Mouse (Mus musculus) telencephalon, adult 2 months (tissue): ENCODE measurements at regions not wholly inside any gene's neighbourhood (a gene's known extent, or its start where the extent isn't known, plus 50 kb on each side); places are given as distances from the start of the nearest gene placed in this dataset.

Experiments
- DNase-seq: peaks from one replicate; pipeline ENCODE4 v3.0.0-alpha.2; 2011; ENCODE audit warnings: low read depth, low spot score

DNA sequence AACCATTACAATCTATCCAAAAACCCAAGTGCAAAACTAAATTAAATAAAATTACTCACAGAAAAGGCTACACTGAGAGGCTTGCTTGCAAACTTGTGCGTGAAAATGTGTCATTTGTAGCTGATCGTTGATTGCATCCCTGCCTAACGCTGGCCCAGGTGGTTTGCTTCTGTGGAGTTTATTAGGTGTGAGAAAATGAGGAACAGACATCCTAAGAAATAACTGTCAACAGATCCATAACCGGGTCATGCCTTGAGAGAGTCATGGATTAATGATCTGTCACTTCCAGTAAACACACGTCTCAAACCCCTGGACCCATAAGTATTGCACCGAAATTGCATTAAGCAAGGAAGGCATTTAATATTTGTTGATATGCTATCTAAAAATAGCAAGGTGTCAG lies 73.4 kb upstream of the Tmem18 start:
- no peak for DNase-seq

DNA sequence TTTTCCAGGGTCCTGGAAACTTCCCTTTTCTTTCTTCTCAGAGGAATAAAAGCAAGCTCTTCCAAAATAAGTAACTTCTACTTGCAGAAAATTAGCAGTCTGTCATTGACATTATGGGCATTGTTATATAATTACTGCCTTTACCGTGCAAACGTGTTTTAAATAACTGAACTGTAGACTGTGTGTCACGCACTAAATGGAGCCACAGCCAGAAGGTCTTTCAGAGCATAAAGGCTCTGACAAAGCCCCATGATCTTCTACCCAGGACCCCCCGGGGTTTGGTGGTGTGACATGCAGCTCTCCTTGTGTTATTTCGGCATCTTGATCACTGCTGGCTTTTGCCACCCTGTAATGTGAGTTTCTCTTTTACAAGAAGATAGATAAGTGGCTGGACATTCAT lies 100.9 kb upstream of the Tmem18 start:
- DNase-seq, result no peak

DNA sequence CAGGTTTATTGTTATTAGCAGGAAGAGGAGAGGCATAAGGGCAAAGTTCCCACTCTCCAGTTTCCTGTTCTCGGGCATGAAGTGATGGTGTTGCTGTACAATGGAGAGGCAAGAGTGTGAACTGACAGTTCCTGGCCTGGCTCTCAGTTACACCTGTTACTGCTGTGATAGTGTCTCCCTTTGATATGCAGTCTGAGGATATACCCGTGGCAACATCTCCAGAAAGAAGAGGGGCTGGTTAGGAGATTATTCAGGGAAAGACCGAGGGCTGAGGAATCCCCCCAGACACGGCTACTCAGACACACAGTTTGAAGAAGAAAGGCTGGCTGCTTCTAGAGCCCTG lies 100.3 kb upstream of the Sntg2 start:
- DNase-seq, result no peak

DNA sequence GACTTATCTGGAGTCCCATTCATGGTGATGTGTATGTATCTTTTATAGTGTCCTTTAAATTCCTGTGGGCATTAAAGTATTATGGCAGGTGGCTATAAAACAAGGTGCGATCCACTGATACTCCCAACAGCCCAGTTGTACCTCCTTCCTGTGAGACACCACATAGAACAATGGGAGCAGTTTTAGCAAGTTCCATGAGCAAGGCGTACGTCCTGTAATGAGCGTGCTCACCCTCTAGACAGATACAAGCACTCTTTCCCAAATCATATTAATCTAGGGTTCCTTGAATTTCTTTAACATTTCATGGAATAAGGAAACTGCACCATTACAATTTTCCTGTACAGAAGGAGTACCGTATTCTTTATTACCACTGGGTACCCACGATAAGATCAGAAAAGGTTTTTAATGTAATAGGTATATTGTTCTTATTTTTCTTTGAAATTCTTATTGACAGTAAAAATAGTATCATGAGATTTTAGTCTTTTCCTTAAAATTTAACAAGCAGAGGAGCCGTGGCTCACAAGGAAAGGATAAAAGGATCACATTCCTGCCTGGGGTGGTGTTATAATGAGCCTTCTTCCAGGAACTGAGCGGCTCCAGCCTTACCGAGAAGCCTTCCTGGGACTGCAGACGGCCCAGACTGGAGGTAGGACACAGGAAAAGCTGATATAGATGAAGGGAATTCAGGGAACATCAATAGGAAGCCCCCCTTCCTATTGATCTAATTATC lies 99.7 kb upstream of the Sntg2 start:
- DNase-seq, result no peak

DNA sequence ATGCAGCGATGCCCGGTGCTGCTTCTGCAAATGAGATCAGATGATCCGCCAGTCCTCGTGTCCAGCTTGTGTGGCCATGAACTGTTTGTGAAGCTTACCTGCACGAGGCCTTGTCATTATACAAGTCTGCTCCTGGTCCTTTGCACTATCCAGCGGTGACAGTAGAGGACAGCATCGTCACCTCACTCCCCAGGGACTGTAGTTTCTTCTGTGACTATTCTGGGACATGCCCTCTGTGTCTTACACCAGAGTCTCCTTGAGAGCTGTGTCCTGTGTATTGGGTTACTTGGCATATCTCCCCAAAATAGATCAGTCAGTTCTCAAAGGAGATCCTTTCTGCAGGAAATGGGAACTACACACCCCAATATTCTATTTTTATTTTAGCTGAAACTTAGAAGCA lies 94.0 kb upstream of the Sntg2 start:
- no peak for DNase-seq

DNA sequence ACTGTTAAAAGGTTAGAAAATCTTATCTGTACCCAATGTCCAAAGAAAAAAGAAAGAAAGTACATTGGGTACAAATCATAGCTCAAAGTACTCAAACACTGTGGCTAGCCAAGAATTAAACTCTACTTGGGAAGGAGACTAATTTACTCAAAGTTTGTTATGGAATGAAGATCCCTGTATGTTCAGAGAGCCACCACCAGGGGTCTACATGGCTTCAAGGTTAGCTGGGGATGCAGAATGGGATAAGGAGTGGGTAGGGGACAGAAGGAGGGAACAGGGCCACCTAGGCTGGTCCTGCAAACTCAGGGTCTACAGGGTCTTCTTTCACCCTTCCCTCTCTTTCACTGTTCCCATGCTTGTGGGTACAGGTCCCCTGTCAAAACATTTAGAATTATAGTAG lies 77.4 kb upstream of the Sntg2 start:
- DNase-seq, result no peak

DNA sequence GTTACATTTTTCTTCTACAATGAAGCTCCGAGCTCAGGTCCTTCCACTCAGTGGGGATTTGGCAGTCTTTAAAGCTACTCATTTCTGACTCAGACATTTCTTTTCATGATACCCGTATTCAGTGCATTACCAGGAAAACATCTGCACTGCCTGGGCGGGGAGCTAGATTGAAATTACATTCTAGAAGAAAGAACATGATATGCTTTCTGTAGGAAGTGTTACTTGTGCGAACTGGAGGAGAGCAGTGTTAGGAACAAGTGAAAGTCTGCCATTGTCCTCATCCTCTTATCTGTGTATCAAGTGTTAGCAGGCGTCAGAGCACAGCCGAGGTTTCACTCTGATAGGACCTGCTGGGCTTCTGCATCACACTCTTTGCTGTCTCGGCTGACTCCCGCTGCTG lies 61.7 kb upstream of the Sntg2 start:
- peak; percentile 73 for DNase-seq

DNA sequence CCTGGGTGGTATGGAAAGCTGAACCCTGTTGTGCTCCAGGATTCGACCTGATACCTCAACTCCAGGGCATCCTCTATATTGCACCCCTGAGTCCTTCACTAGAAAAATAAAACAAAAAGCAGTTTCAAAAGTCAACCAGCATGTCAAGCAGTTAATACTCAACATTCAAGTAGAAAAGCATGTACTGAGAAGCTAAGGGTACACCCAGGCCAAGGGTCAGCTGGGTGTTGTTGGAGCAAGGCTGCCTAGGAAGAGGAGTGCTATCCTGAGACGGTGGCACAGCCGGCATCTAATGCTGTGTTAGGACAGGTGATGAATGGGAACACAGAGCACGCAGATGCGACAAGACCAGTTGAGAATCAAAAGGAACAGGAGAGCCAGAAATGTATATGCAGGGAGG lies 59.7 kb upstream of the Sntg2 start:
- no peak for DNase-seq

DNA sequence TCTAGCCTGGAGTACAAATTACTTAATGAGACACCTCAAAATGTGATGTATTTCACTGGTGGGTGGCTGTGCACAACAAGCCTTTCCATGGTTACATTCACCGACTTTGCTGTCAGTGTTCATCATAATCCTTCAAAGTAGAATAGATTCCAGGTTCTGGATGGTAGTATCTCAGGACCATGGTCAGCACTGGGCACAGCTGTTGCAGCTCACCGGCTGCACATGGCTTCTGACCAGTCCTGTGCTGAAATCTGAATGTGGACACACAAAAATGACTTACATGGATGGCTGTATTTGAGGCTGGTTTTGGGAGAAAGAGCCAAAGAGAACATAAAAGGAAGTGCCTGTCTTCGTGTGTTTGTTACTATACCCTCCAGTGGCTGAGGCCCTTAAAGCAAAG lies 57.5 kb upstream of the Sntg2 start:
- no peak for DNase-seq

DNA sequence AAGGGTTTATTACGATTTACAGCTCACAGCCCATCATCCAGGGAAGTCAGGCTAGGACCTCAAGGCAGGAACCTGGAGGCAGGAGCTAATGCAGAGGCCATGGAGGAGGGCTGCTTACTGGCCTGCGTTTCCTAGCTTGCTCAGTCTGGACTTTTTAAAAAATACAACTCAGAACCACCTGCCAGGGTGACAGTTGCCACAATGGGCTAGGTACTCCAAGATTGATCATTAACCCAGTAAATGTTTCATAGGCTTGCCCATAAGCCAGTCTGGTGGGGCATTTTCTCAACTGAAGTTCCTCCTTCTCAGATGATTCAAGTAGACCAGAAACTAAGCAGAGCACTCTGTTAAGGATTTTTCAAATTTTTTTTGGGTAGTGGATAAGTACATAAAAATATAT lies 52.1 kb upstream of the Sntg2 start:
- no peak for DNase-seq
